Mouse (Mus musculus): ENCODE measurements around the gene Fuca1.

DNA sequence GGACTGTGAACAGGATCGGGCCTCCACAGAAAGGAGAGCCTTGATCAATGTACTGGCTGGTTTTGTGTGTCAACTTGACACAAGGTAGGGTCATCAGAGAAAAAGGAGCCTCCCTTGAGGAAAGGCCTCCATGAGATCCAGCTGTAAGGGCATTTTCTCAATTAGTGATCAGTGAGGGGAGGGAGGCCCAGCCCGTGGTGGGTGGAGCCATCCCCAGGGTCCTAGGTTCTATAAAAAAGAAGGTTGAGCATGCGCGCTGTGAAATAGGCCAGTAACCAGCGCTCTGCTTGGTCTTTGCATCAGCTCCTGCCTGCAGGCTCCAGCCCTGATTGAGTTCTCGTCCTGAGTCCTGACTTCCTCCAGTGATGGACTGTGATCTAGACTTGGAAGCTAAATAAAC is 36.0 kb upstream of the Fuca1 start:
- TF ChIP-seq MYOG (IDR thresholded peaks at IDR 0.05; ENCODE audit: control insufficient read depth in 1 of 3, insufficient read depth in 1 of 3, insufficient read length in 2 of 3, low read depth in 2 of 3) (no peak), MYOD1 (IDR thresholded peaks at IDR 0.05; ENCODE audit: control insufficient read depth in 1 of 3, insufficient read length in 2 of 3, low read depth in 2 of 3) (no peak), POLR2A (IDR thresholded peaks at IDR 0.05; ENCODE audit: insufficient read length, low read depth) (no peak), MAX (IDR thresholded peaks at IDR 0.05; ENCODE audit: low read depth) (no peak), POLR2AphosphoS2 (IDR thresholded peaks at IDR 0.05; ENCODE audit: insufficient read length, low read depth) (no peak), USF1 (IDR thresholded peaks at IDR 0.05; ENCODE audit: low read depth) (no peak)

Data from myocyte (in vitro differentiated cells).